14 mouse cellular contexts compared by ENCODE assay signal in genomic region chr14:76331497-76332335, GRCm38 (mm10).
DNase-seq lines count a peak whose midpoint lies in the region; ATAC-seq and TF ChIP-seq lines count a peak whose summit lies in the region.
"Had no signal": no experiment of that assay in that cellular context is flagged by ENCODE, and none has a peak within 500 bp of the region (broad histone marks: within the 10 kb centered on the region; RNA-seq: fewer than 3 reads in every experiment).

No protein-coding gene starts in this region.

- no peaks in the 10 kb centered on the region for H3K27me3 ChIP-seq in embryonic facial prominence, embryonic 11.5 days (ENCODE audit: control insufficient read depth, insufficient read depth, low read length)
- no peaks in the 10 kb centered on the region for H3K27me3 ChIP-seq in embryonic facial prominence, embryonic 10.5 days (replicated peaks; ENCODE audit: low read depth, poor library complexity, severe bottlenecking)
- H3K27me3 ChIP-seq in hindbrain, embryonic 11.5 days (ENCODE audit: control insufficient read depth, insufficient read depth, low read length): no peaks in the 10 kb centered on the region
- H3K27me3 ChIP-seq in midbrain, embryonic 14.5 days (ENCODE audit: control insufficient read depth, insufficient read depth, low read length): no peaks in the 10 kb centered on the region
- H3K27me3 ChIP-seq in kidney, embryonic 14.5 days (ENCODE audit: control insufficient read depth, insufficient read depth, low read length): no peaks in the 10 kb centered on the region
- H3K27me3 ChIP-seq: stomach, embryonic 15.5 days had no signal

- H3K4me1 ChIP-seq in embryonic facial prominence, embryonic 11.5 days (ENCODE audit: control insufficient read depth, insufficient read depth, low read length): no peaks in the 10 kb centered on the region
- 0 out of 2 replicates have a peak, but pooled peaks cover 3% of the 10 kb centered on the region for H3K4me1 ChIP-seq in embryonic facial prominence, embryonic 10.5 days
- H3K4me1 ChIP-seq in hindbrain, embryonic 11.5 days (replicated peaks; ENCODE audit: control insufficient read depth, insufficient read depth, low read length): no peaks in the 10 kb centered on the region
- peaks cover 5% of the 10 kb centered on the region; the same call in 1 of the 2 replicates for H3K4me1 ChIP-seq in midbrain, embryonic 14.5 days (ENCODE audit: control insufficient read depth, insufficient read depth, low read length)
- H3K4me1 ChIP-seq in kidney, embryonic 14.5 days (ENCODE audit: control insufficient read depth, insufficient read depth, low read length): no peaks in the 10 kb centered on the region
- H3K4me1 ChIP-seq: stomach, embryonic 15.5 days had no signal

- no peak overlapping the region for H3K4me3 ChIP-seq in embryonic facial prominence, embryonic 11.5 days (ENCODE audit: low read depth, low read length)
- no peak overlapping the region for H3K4me3 ChIP-seq in embryonic facial prominence, embryonic 10.5 days
- H3K4me3 ChIP-seq in hindbrain, embryonic 11.5 days (ENCODE audit: low read depth, low read length): no peak overlapping the region
- H3K4me3 ChIP-seq in midbrain, embryonic 14.5 days (replicated peaks; ENCODE audit: low read depth, low read length): no peak overlapping the region
- H3K4me3 ChIP-seq in kidney, embryonic 14.5 days (ENCODE audit: low read length): no peak overlapping the region
- H3K4me3 ChIP-seq: stomach, embryonic 15.5 days had no signal

- WGBS in embryonic facial prominence, embryonic 11.5 days: 59% methylated on average over 11 of the region's 11 CpGs
- WGBS in embryonic facial prominence, embryonic 10.5 days: 71% methylated on average over 11 of the region's 11 CpGs
- WGBS in hindbrain, embryonic 11.5 days: 25% methylated on average over 11 of the region's 11 CpGs
- WGBS in midbrain, embryonic 14.5 days: 20% methylated on average over 11 of the region's 11 CpGs
- WGBS in kidney, embryonic 14.5 days: 76% methylated on average over 11 of the region's 11 CpGs

- H3K36me3 ChIP-seq in embryonic facial prominence, embryonic 11.5 days (replicated peaks; ENCODE audit: control insufficient read depth, insufficient read depth, low read depth, low read length): no peaks in the 10 kb centered on the region
- no peaks in the 10 kb centered on the region for H3K36me3 ChIP-seq in embryonic facial prominence, embryonic 10.5 days (replicated peaks)
- H3K36me3 ChIP-seq in hindbrain, embryonic 11.5 days (ENCODE audit: control insufficient read depth, insufficient read depth, low read length): no peaks in the 10 kb centered on the region
- no peaks in the 10 kb centered on the region for H3K36me3 ChIP-seq in midbrain, embryonic 14.5 days (ENCODE audit: control insufficient read depth, insufficient read depth, low read length)
- no peaks in the 10 kb centered on the region for H3K36me3 ChIP-seq in kidney, embryonic 14.5 days (ENCODE audit: control insufficient read depth, insufficient read depth, low read length)
- H3K36me3 ChIP-seq: stomach, embryonic 15.5 days had no signal

- TF ChIP-seq POLR2A in brain, embryonic 14.5 days (IDR thresholded peaks at IDR 0.05; ENCODE audit: borderline replicate concordance, extremely low read depth, insufficient read depth, insufficient read length, poor library complexity, severe bottlenecking): no peak

- no peak for DNase-seq in embryonic facial prominence, embryonic 11.5 days (ENCODE audit: low spot score)
- DNase-seq in embryonic facial prominence, embryonic 10.5 days (ENCODE audit: low spot score): no peak
- peak; percentile 87 for DNase-seq in brain, embryonic 14.5 days (ENCODE audit: low read depth)
- peak; percentile 71 for DNase-seq in hindbrain, embryonic 11.5 days (ENCODE audit: low spot score)
- DNase-seq in midbrain, embryonic 14.5 days: peak; percentile 71
- no peak for DNase-seq in frontal cortex, postnatal 25 days (ENCODE audit: low spot score in 2 of 2)
- DNase-seq: cerebellum, postnatal 25 days; heart, postnatal 10 days; kidney, adult 18-20 months; liver, postnatal 0 days; thymus, postnatal 36 days had no signal

- no peak overlapping the region for H3K4me2 ChIP-seq in embryonic facial prominence, embryonic 11.5 days (ENCODE audit: low read depth, low read length)
- H3K4me2 ChIP-seq in hindbrain, embryonic 11.5 days (replicated peaks; ENCODE audit: low read depth, low read length): 0 out of 2 replicates have a peak overlapping the region, but pooled peaks have one; percentile 5
- 0 out of 2 replicates have a peak overlapping the region, but pooled peaks have one; percentile 3 for H3K4me2 ChIP-seq in midbrain, embryonic 14.5 days (ENCODE audit: low read length)
- no peak overlapping the region for H3K4me2 ChIP-seq in kidney, embryonic 14.5 days (replicated peaks; ENCODE audit: low read depth, low read length)
- H3K4me2 ChIP-seq: stomach, embryonic 15.5 days had no signal

- H3K9me3 ChIP-seq in embryonic facial prominence, embryonic 11.5 days (replicated peaks; ENCODE audit: control insufficient read depth, low read length): no peaks in the 10 kb centered on the region
- H3K9me3 ChIP-seq in embryonic facial prominence, embryonic 10.5 days: no peaks in the 10 kb centered on the region
- no peaks in the 10 kb centered on the region for H3K9me3 ChIP-seq in hindbrain, embryonic 11.5 days (ENCODE audit: control insufficient read depth, low read length)
- no peaks in the 10 kb centered on the region for H3K9me3 ChIP-seq in midbrain, embryonic 14.5 days (ENCODE audit: control insufficient read depth, low read length)
- 0 out of 2 replicates have a peak, but pooled peaks cover 3% of the 10 kb centered on the region for H3K9me3 ChIP-seq in kidney, embryonic 14.5 days (ENCODE audit: control insufficient read depth, low read length)
- H3K9me3 ChIP-seq: stomach, embryonic 15.5 days had no signal

- peak; percentile 74; the same call in 1 of the 2 replicates for ATAC-seq in embryonic facial prominence, embryonic 11.5 days (replicated peaks; ENCODE audit: insufficient number of reproducible peaks, low FRiP score, low TSS enrichment, low read depth)
- ATAC-seq in hindbrain, embryonic 11.5 days (ENCODE audit: low FRiP score): peak; percentile 89
- ATAC-seq in midbrain, embryonic 14.5 days (ENCODE audit: low FRiP score, low TSS enrichment): peak; percentile 82
- ATAC-seq in kidney, embryonic 14.5 days (ENCODE audit: low FRiP score, low TSS enrichment): no peak
- ATAC-seq in CD4-positive, CD25-positive, alpha-beta regulatory T cell, adult 4 months: no peak
- ATAC-seq: liver, postnatal 0 days had no signal

- no peak overlapping the region for H3K27ac ChIP-seq in embryonic facial prominence, embryonic 11.5 days (replicated peaks; ENCODE audit: low read depth, low read length)
- no peak overlapping the region for H3K27ac ChIP-seq in embryonic facial prominence, embryonic 10.5 days (replicated peaks)
- H3K27ac ChIP-seq in hindbrain, embryonic 11.5 days (ENCODE audit: low read depth, low read length): peak overlapping the region; percentile 83
- H3K27ac ChIP-seq in midbrain, embryonic 14.5 days (replicated peaks; ENCODE audit: low read depth, low read length): peak overlapping the region; percentile 6; the same call in 1 of the 2 replicates
- no peak overlapping the region for H3K27ac ChIP-seq in kidney, embryonic 14.5 days (ENCODE audit: low read depth, low read length)
- H3K27ac ChIP-seq: stomach, embryonic 15.5 days had no signal

- no peak overlapping the region for H3K9ac ChIP-seq in embryonic facial prominence, embryonic 11.5 days (replicated peaks; ENCODE audit: low read length)
- H3K9ac ChIP-seq in hindbrain, embryonic 11.5 days (ENCODE audit: low read depth, low read length): no peak overlapping the region
- 0 out of 2 replicates have a peak overlapping the region, but pooled peaks have one; percentile 21 for H3K9ac ChIP-seq in midbrain, embryonic 14.5 days (replicated peaks; ENCODE audit: low read length)
- no peak overlapping the region for H3K9ac ChIP-seq in kidney, embryonic 14.5 days (ENCODE audit: low read depth, low read length)
- H3K9ac ChIP-seq: liver, postnatal 0 days; stomach, embryonic 15.5 days had no signal

- TF ChIP-seq CTCF in brain, embryonic 14.5 days (IDR thresholded peaks at IDR 0.05; ENCODE audit: borderline replicate concordance, extremely low read depth, insufficient read depth, insufficient read length): no peak

Comparison
In these comparisons a context has a peak if more than half of its experiments do, and no peak if none do; other contexts are left out.
1. ATAC-seq: peak in embryonic facial prominence, embryonic 11.5 days (single experiment), hindbrain, embryonic 11.5 days (single experiment) and midbrain, embryonic 14.5 days (single experiment); none in kidney, embryonic 14.5 days (single experiment) and CD4-positive, CD25-positive, alpha-beta regulatory T cell, adult 4 months (single experiment).
2. DNase-seq: peak in brain, embryonic 14.5 days (single experiment), hindbrain, embryonic 11.5 days (single experiment) and midbrain, embryonic 14.5 days (single experiment); none in embryonic facial prominence, embryonic 11.5 days (single experiment), embryonic facial prominence, embryonic 10.5 days (single experiment) and frontal cortex, postnatal 25 days (0 of 2).
3. H3K27ac ChIP-seq: peak in hindbrain, embryonic 11.5 days (single experiment) and midbrain, embryonic 14.5 days (single experiment); none in embryonic facial prominence, embryonic 11.5 days (single experiment), embryonic facial prominence, embryonic 10.5 days (single experiment) and kidney, embryonic 14.5 days (single experiment).
4. H3K4me2 ChIP-seq: peak in hindbrain, embryonic 11.5 days (single experiment) and midbrain, embryonic 14.5 days (single experiment); none in embryonic facial prominence, embryonic 11.5 days (single experiment) and kidney, embryonic 14.5 days (single experiment).